Mouse (Mus musculus): ENCODE data around the gene Ano6. TPM values are rescaled to one million over a fixed set of nuclear protein-coding genes. Genes with fewer than 3 reads are reported as not detected.

The Ano6 gene
- total RNA-seq, 2 experiments from 2014 or later, result 54.4 to 72.8 TPM

DNA sequence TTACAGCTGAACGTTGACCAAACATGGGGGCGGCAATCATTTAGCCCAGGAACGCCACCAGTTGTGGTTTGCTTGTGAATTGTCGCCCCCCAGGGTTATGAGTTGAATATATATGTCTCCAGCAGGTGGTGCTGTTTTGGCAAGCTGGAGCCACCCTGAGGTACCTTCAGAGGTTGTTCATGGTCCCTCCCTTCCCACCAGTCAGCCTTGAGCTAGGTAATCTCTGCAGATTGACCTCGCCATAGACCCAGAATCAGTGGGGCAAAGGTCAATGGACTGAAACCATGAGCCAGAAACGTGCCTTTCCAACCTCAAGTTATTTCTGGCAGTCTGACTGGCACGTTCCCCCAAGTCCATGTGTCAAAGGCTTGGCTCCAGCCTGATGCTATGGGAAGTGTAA lies 22.8 kb upstream of the Ano6 start:
- DNase-seq, result peak; percentile 39

- peak; percentile 64 for DNase-seq
Measured at GRCm38 (mm10) chr15:95768703-95769102, 21.9 kb upstream of the Ano6 start.

- peak; percentile 71 for DNase-seq
Measured at GRCm38 (mm10) chr15:95769576-95769975, 21.1 kb upstream of the Ano6 start.

- no peak for DNase-seq
Measured at GRCm38 (mm10) chr15:95770307-95770706, 20.3 kb upstream of the Ano6 start.

GRCm38 (mm10) chr15:95772374-95772773 lies 18.3 kb upstream of the Ano6 start:
- no peak for DNase-seq

GRCm38 (mm10) chr15:95772861-95773836 lies 17.5 kb upstream of the Ano6 start:
- peak; percentile 84 for DNase-seq

GRCm38 (mm10) chr15:95774197-95774596 lies 16.4 kb upstream of the Ano6 start:
- DNase-seq, result no peak

DNA sequence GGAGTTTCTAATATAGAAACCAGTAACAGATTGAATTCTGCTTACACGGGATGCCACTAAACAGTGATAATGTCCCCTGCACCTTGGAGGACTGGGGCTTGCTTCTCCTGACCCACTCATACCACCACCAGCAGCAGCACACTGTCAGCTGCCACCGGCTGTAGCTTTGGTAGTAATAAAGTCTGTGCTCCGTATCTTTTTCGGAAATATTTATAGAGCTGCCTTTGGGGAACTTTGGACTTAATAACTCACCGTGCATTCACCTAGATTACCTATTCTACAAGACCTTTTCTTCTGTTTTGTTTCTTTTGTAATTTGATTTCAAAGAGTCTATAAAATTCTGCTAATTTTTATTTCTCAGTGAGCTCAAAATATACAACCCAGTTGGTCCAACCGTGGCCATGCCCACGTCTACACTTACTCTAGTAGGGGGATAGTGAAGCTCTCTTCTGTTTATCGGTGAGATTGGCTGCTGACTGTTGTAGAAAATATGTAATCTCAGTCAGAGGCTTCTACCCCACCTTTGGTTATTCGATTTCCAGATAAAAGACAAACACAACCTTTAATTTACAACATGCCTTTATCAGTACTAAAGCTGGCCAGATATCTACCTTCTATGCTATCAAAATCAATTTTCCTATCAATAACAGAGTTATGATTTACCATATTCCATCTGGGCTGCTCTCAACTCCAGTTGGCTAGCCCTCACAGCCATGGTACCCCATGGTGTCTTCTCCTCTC lies 15.8 kb upstream of the Ano6 start:
- no peak for DNase-seq

DNA sequence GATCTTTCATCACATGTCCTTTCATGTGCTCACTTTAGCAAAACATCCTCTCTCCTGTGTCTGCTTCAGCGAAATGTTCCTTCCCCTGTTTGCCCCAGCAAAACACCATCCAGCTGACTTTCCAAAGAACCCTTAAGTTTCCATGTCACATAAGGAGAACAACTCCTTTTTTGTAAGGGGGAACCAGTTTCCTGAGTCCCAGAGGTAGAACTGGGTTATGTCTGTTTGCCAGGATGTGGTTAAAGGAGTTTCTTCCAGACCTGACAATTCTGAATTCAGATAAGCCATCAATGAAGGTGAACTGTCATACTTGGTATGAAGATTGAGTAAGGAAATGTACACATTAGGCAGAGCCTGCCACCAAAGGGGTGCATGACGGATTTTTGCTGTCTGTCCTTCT lies 12.9 kb upstream of the Ano6 start:
- no peak for DNase-seq

DNA sequence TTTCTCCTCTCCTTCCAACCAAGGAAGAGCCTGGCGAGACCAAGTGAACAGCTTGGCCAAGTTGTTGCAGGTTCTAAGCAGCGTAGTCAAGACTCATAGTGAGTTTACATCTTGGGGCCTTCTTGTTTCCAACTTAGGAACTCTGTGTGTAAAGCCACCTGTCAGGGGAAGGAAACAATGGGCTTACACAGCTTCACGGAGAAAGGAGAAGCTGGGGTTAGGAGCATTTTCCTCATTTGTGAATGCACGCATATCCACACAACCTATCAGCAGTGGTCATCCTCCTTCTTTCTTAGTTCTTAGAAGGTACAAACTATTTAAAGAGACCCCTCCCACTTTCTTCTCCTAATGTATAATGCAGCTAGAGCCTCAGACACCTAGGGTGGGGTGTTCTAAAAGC lies 11.9 kb upstream of the Ano6 start:
- DNase-seq, result no peak

DNA sequence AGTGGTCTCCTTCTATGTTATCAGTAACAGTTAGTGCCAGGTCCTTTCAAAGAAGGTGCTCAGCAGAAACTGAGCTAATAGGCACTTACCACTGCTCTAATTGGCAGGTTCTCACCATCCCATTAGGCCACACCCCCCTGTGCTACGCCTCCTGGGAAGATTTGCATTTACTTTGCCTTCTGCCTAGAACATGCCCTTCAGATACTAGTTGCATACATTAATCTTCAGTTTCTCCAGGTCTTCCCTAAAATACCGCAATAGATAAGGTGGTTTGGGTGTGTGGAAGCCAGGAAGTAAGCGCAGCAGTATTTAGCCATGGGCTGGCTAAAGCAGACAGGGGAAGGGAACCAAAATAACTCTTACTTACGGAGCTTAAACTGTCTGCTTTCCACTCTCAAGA lies 4.0 kb upstream of the Ano6 start:
- DNase-seq, result no peak

DNA sequence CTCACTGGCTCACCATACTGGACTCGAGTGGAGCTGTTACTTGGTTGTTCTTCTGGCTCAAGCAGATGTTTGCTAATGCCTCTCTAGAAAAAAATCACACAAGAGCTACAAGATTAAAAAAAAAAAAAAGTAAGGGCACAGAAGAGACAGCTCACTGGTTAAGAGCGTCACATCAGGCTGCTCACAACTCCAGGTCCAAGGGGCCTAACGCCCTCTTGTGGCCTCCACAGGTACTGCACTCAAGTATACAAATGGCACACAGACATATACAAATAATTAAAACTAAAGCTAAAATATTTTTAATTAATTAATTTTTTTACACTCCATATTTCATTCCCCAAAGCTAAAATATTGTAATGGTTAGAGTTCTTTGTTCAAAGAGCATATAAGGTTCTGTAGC lies 3.1 kb upstream of the Ano6 start:
- no peak for DNase-seq

GRCm38 (mm10) chr15:95789562-95790528 lies 798 bp upstream of the Ano6 start:
- peak; percentile 63 for DNase-seq

DNA sequence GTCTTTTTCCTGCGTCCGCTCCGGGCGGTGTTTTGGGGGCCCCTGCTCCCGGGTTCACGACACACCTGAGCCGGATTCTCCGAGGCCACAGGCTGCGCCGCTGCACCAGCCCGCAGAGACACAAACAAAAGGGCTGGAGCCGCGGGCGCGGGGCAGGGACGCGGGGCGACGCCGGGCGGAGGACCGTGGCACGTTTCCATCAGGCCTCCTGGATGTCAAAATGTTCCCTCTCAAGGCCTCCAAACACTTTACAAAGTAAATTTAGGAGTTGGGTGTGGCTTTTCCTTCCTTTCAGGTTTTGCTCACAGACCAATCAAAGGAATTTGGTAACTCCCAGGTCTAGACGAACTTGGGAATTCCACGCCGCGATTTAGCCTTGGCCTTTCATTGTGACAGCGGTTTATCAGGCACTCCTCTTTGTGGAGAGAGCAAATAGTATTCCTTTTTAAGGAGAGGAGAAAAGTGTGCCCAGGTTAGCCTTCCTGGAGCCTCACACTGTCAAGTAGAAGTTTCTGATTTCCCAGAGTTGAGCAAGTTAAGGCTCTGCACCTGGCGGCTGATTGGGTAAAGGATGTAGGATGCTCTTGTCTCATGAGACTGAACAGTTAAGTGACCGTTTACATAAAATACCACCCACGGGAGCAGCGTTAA lies 623 bp downstream of the Ano6 start:
- DNase-seq, result peak; percentile 58

DNA sequence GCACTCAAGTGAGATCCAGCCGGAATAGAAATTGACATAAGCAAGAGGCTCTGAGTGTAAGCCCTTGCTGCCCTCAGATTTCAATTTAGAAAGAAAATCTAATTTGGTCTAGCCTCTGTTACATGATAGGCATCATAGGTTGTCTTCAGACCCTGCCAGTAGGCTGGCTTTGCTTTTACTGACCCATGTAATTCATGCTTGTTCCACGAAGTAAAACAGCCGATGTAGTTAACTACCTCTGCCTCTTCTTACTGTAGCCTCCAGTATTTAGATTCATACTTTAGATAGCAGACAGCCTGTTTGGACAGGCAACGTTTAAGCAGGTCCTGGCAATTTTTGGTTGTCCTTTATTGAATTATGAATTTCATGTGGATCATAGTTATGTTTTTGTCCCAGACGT lies 1.2 kb downstream of the Ano6 start:
- DNase-seq, result no peak

GRCm38 (mm10) chr15:95792261-95793260 lies 1.9 kb downstream of the Ano6 start:
- no peak for DNase-seq

GRCm38 (mm10) chr15:95793748-95794491 lies 3.3 kb downstream of the Ano6 start:
- no peak for DNase-seq

DNA sequence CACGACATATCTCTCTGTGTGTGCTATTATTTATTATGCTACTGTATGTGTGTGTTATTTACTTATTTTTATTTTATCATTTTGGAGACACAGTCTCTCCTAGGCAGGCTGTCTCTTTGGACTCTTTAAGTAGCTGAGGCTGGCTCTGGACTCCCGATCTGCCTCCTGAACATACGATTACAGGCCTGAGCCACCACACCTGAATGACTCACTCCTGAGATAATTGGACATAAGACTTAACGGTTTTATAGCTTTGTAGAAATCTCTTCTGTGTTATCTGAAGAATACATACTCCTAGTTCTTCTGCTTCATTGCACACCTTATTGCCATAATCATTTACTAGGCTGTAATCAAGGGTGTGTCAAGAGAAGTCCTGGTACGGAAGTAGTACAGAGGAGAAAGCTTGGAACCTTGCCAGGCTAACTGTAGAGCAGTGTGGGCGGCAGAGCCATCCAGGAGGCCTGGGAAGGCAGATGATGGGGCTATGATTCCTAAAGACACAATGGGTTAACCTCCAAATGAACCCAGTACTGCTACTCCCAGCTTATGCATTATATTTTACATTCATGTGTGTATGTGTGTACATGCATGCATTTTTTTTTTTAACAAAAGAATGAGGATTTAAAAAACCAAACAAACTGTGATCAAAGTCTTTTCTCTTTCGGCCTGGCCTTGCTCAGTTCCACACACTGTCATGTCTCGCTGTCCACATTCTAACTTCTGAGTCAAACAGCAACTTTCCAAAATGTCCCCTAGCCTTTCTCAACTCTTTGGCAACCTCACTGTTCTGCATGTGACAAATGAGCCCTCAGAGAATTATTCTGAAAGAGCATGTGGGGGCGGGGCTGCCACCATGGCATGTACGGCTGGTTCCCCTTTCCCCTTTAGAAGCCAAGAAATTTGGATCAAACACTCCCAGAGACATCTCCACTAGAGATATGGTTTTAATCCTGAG lies 4.2 kb downstream of the Ano6 start:
- peak; percentile 79 for DNase-seq

Data from adrenal gland, postnatal 10 days (tissue).